In genomic region chr10:98906941-98907549, GRCm38 (mm10) we compare ENCODE assay signal across 16 mouse cellular contexts. TPM values are rescaled to one million over a fixed set of nuclear protein-coding genes. Genes with fewer than 3 reads are reported as not detected.
DNase-seq lines count a peak whose midpoint lies in the region; ATAC-seq and TF ChIP-seq lines count a peak whose summit lies in the region.
"Had no signal": no experiment of that assay in that cellular context is flagged by ENCODE, and none has a peak within 500 bp of the region (broad histone marks: within the 10 kb centered on the region; RNA-seq: fewer than 3 reads in every experiment).

No protein-coding gene starts in this region.

- no peak overlapping the region for H3K9ac ChIP-seq in lung, embryonic 14.5 days
- no peak overlapping the region for H3K9ac ChIP-seq in liver, embryonic 15.5 days
- H3K9ac ChIP-seq: heart, embryonic 15.5 days; hindbrain, embryonic 13.5 days had no signal

- no peaks in the 10 kb centered on the region for H3K9me3 ChIP-seq in lung, embryonic 14.5 days (ENCODE audit: low read depth, low read length)
- H3K9me3 ChIP-seq in liver, embryonic 15.5 days (replicated peaks) = no peaks in the 10 kb centered on the region
- H3K9me3 ChIP-seq: heart, embryonic 15.5 days; hindbrain, embryonic 13.5 days had no signal

- no peak overlapping the region for H3K4me2 ChIP-seq in lung, embryonic 14.5 days
- peak overlapping the region; percentile 62 for H3K4me2 ChIP-seq in liver, embryonic 15.5 days
- H3K4me2 ChIP-seq: heart, embryonic 15.5 days; hindbrain, embryonic 13.5 days had no signal

- 0 out of 2 replicates have a peak overlapping the region, but pooled peaks have one; percentile 30 for H3K27ac ChIP-seq in lung, embryonic 14.5 days (ENCODE audit: low read depth)
- peak overlapping the region; percentile 91 for H3K27ac ChIP-seq in liver, embryonic 15.5 days (replicated peaks)
- H3K27ac ChIP-seq: heart, embryonic 15.5 days; hindbrain, embryonic 13.5 days; macrophage had no signal

- DNase-seq in lung, embryonic 14.5 days = peak; percentile 61
- no peak for DNase-seq in lung, postnatal 4 days
- DNase-seq in telencephalon, adult 2 months (ENCODE audit: low read depth, low spot score) = peak; percentile 71
- DNase-seq in right cerebral cortex, postnatal 4 days = no peak
- DNase-seq in right cerebral cortex, postnatal 36 days (ENCODE audit: low spot score in 2 of 2) = no peak
- DNase-seq: cerebellum, adult 2 months; gastrocnemius, postnatal 10 days; kidney, adult 11 months; retina, postnatal 1 day had no signal

- no peaks in the 10 kb centered on the region for H3K27me3 ChIP-seq in lung, embryonic 14.5 days (ENCODE audit: insufficient read depth, low read length)
- H3K27me3 ChIP-seq in liver, embryonic 15.5 days = no peaks in the 10 kb centered on the region
- H3K27me3 ChIP-seq: heart, embryonic 15.5 days; hindbrain, embryonic 13.5 days had no signal

- no peak overlapping the region for H3K4me3 ChIP-seq in lung, embryonic 14.5 days (ENCODE audit: low read depth, low read length)
- no peak overlapping the region for H3K4me3 ChIP-seq in liver, embryonic 15.5 days (replicated peaks)
- H3K4me3 ChIP-seq: heart, embryonic 15.5 days; hindbrain, embryonic 13.5 days had no signal

- 39% methylated on average over 5 of the region's 5 CpGs for WGBS in lung, embryonic 14.5 days
- 35% methylated on average over 5 of the region's 5 CpGs for WGBS in liver, embryonic 15.5 days (ENCODE audit: insufficient replicate concordance)

- peak; percentile 56; the same call in 1 of the 2 replicates for ATAC-seq in lung, embryonic 14.5 days (ENCODE audit: insufficient read depth)
- ATAC-seq in common myeloid progenitor, adult 5-6 weeks (replicated peaks; ENCODE audit: low read depth, poor library complexity, severe bottlenecking) = peak; percentile 23; the same call in 1 of the 2 replicates
- ATAC-seq in liver, embryonic 15.5 days (ENCODE audit: insufficient read depth) = peak; percentile 33
- ATAC-seq: forebrain, embryonic 14.5 days; Patski had no signal

- H3K36me3 ChIP-seq in lung, embryonic 14.5 days (ENCODE audit: insufficient read depth) = no peaks in the 10 kb centered on the region
- no peaks in the 10 kb centered on the region for H3K36me3 ChIP-seq in liver, embryonic 15.5 days (replicated peaks)
- H3K36me3 ChIP-seq: heart, embryonic 15.5 days; hindbrain, embryonic 13.5 days had no signal

- TF ChIP-seq CTCF in lung, embryonic 14.5 days (IDR thresholded peaks at IDR 0.05; ENCODE audit: low read depth) = no peak

- H3K4me1 ChIP-seq in lung, embryonic 14.5 days (ENCODE audit: insufficient read depth) = no peaks in the 10 kb centered on the region
- peaks cover 39% of the 10 kb centered on the region for H3K4me1 ChIP-seq in liver, embryonic 15.5 days (replicated peaks)
- H3K4me1 ChIP-seq: hindbrain, embryonic 13.5 days had no signal

RNA-seq across cellular contexts. Expression of gene Atp2b1, which starts 7.2 kb away (rescaled TPM):
- polyA plus RNA-seq in lung, embryonic 14.5 days (2014; fragmentation: Nextera tagmentation; extraction: Ambion mirVana) = 174 and 176 TPM in 2 replicates
- 32.4 and 55.2 TPM in 2 replicates for total RNA-seq in common myeloid progenitor, adult 5-6 weeks (2017)
- 30.9 and 33.3 TPM in 2 replicates for polyA plus RNA-seq in liver, embryonic 15.5 days (2015; fragmentation: Nextera tagmentation; extraction: Ambion mirVana)

Comparison
In these comparisons a context has a peak if more than half of its experiments do, and no peak if none do; other contexts are left out.
1. DNase-seq: peak in lung, embryonic 14.5 days (single experiment) and telencephalon, adult 2 months (single experiment); none in lung, postnatal 4 days (0 of 2), right cerebral cortex, postnatal 4 days (single experiment) and right cerebral cortex, postnatal 36 days (0 of 2).
2. Peak in every context shown above with its lines, with median percentiles within 50 percentile points of each other: ATAC-seq.